In genomic region chr10:117530007-117530858, GRCm38 (mm10) we compare ENCODE assay signal across 16 mouse cellular contexts.
"Had no signal": no experiment of that assay in that cellular context is flagged by ENCODE, and none has a peak within 500 bp of the region (broad histone marks: within the 10 kb centered on the region; RNA-seq: fewer than 3 reads in every experiment).

No protein-coding gene starts in this region.

- H3K4me3 ChIP-seq: lung, embryonic 15.5 days; megakaryocyte, embryonic 14.5 days; midbrain, embryonic 13.5 days; midbrain, embryonic 15.5 days; neural tube, embryonic 12.5 days had no signal

- H3K27ac ChIP-seq: lung, embryonic 15.5 days; macrophage; midbrain, embryonic 13.5 days; midbrain, embryonic 15.5 days; neural tube, embryonic 12.5 days had no signal

- H3K4me1 ChIP-seq: lung, embryonic 15.5 days; megakaryocyte, embryonic 14.5 days; midbrain, embryonic 13.5 days; midbrain, embryonic 15.5 days; neural tube, embryonic 12.5 days had no signal

- H3K9me3 ChIP-seq: lung, embryonic 15.5 days; midbrain, embryonic 13.5 days; midbrain, embryonic 15.5 days; neural tube, embryonic 12.5 days had no signal

- H3K36me3 ChIP-seq: lung, embryonic 15.5 days; midbrain, embryonic 13.5 days; midbrain, embryonic 15.5 days; neural tube, embryonic 12.5 days had no signal

- DNase-seq: liver, postnatal 0 days; lung, adult 2 months; lung, postnatal 14 days; right cerebral cortex, postnatal 25 days; right cerebral cortex, postnatal 4 days; spleen, adult 18-20 months; thymus, adult 18-20 months; thymus, postnatal 14 days; thymus, postnatal 36 days had no signal

- H3K9ac ChIP-seq: liver, postnatal 0 days; lung, embryonic 15.5 days; midbrain, embryonic 13.5 days; midbrain, embryonic 15.5 days; neural tube, embryonic 12.5 days had no signal

- H3K27me3 ChIP-seq: lung, embryonic 15.5 days; midbrain, embryonic 13.5 days; midbrain, embryonic 15.5 days; neural tube, embryonic 12.5 days had no signal

- H3K4me2 ChIP-seq: lung, embryonic 15.5 days; midbrain, embryonic 11.5 days; midbrain, embryonic 13.5 days; midbrain, embryonic 15.5 days; neural tube, embryonic 12.5 days had no signal
